Mouse (Mus musculus): ENCODE measurements around the gene Mum1l1.
"Not testable (repeated sequence)": the region's sequence is repeated elsewhere in the genome, so short reads cannot be mapped to it uniquely, and the experiment has no call there.

Mum1l1 gene

GRCm38 (mm10) chrX:139209829-139210225 lies at the start of gene Mum1l1:
Gene Mum1l1 (plus strand): TSS chrX:139210042.
- in situ Hi-C loops (cut with MboI, MseI) = no loop called here

- in situ Hi-C loops (cut with MboI, MseI) = no loop called here
These were observed 30.9 kb upstream of the Mum1l1 start, which contains the start of gene 4933428M09Rik for GRCm38 (mm10) chrX:139178928-139179327. Gene 4933428M09Rik (plus strand): TSS chrX:139179228.

- in situ Hi-C loops (cut with MboI, MseI) = not testable (repeated sequence)
These were observed 18.3 kb upstream of the Mum1l1 start for GRCm38 (mm10) chrX:139191506-139191905.

GRCm38 (mm10) chrX:139194572-139195279 lies 15.1 kb upstream of the Mum1l1 start:
- in situ Hi-C loops (cut with MboI, MseI) = no loop called here

GRCm38 (mm10) chrX:139209191-139209828 lies 532 bp upstream of the Mum1l1 start:
- in situ Hi-C loops (cut with MboI, MseI) = not testable (repeated sequence)

- in situ Hi-C loops (cut with MboI, MseI) = no loop called here
These were observed 4.9 kb downstream of the Mum1l1 start for GRCm38 (mm10) chrX:139214765-139215164.

- in situ Hi-C loops (cut with MboI, MseI) = no loop called here
These were observed 6.6 kb downstream of the Mum1l1 start for GRCm38 (mm10) chrX:139216409-139216808.

GRCm38 (mm10) chrX:139216991-139217593 lies 7.2 kb downstream of the Mum1l1 start:
- in situ Hi-C loops (cut with MboI, MseI) = no loop called here

- in situ Hi-C loops (cut with MboI, MseI) = no loop called here
These were observed 7.9 kb downstream of the Mum1l1 start for GRCm38 (mm10) chrX:139217776-139218175.

GRCm38 (mm10) chrX:139219017-139219416 lies 9.2 kb downstream of the Mum1l1 start:
- in situ Hi-C loops (cut with MboI, MseI) = no loop called here

- in situ Hi-C loops (cut with MboI, MseI) = no loop called here
These were observed 11.0 kb downstream of the Mum1l1 start for GRCm38 (mm10) chrX:139220830-139221229.

- in situ Hi-C loops (cut with MboI, MseI) = no loop called here
These were observed 12.1 kb downstream of the Mum1l1 start for GRCm38 (mm10) chrX:139221893-139222292.

GRCm38 (mm10) chrX:139231143-139231542 lies 21.3 kb downstream of the Mum1l1 start:
- in situ Hi-C loops (cut with MboI, MseI) = no loop called here

GRCm38 (mm10) chrX:139247294-139247693 lies 37.5 kb downstream of the Mum1l1 start:
- in situ Hi-C loops (cut with MboI, MseI) = no loop called here

- in situ Hi-C loops (cut with MboI, MseI) = no loop called here
These were observed 47.2 kb downstream of the Mum1l1 start for GRCm38 (mm10) chrX:139257072-139257471.

GRCm38 (mm10) chrX:139281966-139282365 lies 72.1 kb downstream of the Mum1l1 start:
- in situ Hi-C loops (cut with MboI, MseI) = no loop called here

Data from T-helper 1 cell (primary cell).